Mouse (Mus musculus) hindbrain, embryonic 13.5 days (tissue): Measurements from ENCODE around the gene Cog6. TPM values are rescaled to one million over a fixed set of nuclear protein-coding genes. Genes with fewer than 3 reads are reported as not detected.

Experiments used
- ATAC-seq: fragments of 200-750 bp; cut with Nextera tagmentation; 2 replicates; pipeline ENCODE4 v1.8.0; 2017; ENCODE audit warnings: moderate TSS enrichment; ENCODE audit not compliant: low FRiP score
- H3K27ac ChIP-seq: fragments of 300-500 bp; sonication (generic); 2 replicates; pipeline ENCODE4 v1.5.1; 2015; ENCODE audit warnings: inconsistent platforms, mild to moderate bottlenecking, moderate library complexity
- H3K27me3 ChIP-seq: fragments of 300-500 bp; sonication (generic); 2 replicates; pipeline ENCODE4 v1.6.1; 2015; ENCODE audit warnings: mild to moderate bottlenecking, inconsistent platforms
- H3K36me3 ChIP-seq: fragments of 300-500 bp; sonication (generic); 2 replicates; pipeline ENCODE4 v1.6.1; 2015; ENCODE audit warnings: mild to moderate bottlenecking, inconsistent platforms
- H3K4me1 ChIP-seq: fragments of 300-500 bp; sonication (generic); replicated peaks from 2 replicates; pipeline ENCODE4 v1.6.1; 2015; ENCODE audit warnings: inconsistent platforms
- H3K4me2 ChIP-seq: fragments of 300-500 bp; sonication (generic); 2 replicates; pipeline ENCODE4 v1.6.1; 2015; ENCODE audit warnings: inconsistent platforms, mild to moderate bottlenecking, moderate library complexity
- H3K4me3 ChIP-seq: fragments of 300-500 bp; sonication (generic); 2 replicates; pipeline ENCODE4 v1.5.1; 2015; ENCODE audit warnings: mild to moderate bottlenecking, inconsistent platforms
- H3K9ac ChIP-seq: fragments of 300-500 bp; sonication (generic); 2 replicates; pipeline ENCODE4 v1.6.1; 2015; ENCODE audit warnings: mild to moderate bottlenecking, inconsistent platforms
- H3K9me3 ChIP-seq: fragments of 300-500 bp; sonication (generic); 2 replicates; pipeline ENCODE4 v1.6.1; 2016; ENCODE audit warnings: inconsistent platforms
- WGBS: fragments of 180-500 bp; shearing (Covaris S2); methylation state at CpG from one replicate; pipeline ENCODE4 v1.1.7; 2015; 5-methylcytosine and 5-hydroxymethylcytosine counted together
- polyA plus RNA-seq: library from polyadenylated mRNA; unstranded; fragments of >200 nt; fragmentation: Nextera tagmentation; extraction: Ambion mirVana; gene quantifications from 2 replicates; pipeline ENCODE4 v1.2.1, GENCODE M21; 2015

Gene Cog6
- polyA plus RNA-seq, 1 experiment from 2014 or later = 53.5 TPM

- no peaks in the 10 kb centered on the region for H3K9me3 ChIP-seq
- H3K4me2 ChIP-seq = peak overlapping the region; percentile 84
- H3K4me1 ChIP-seq = peaks cover 43% of the 10 kb centered on the region
- H3K9ac ChIP-seq = peak overlapping the region; percentile 60; the same call in 1 of the 2 replicates
- no peaks in the 10 kb centered on the region for H3K36me3 ChIP-seq
- H3K4me3 ChIP-seq = peak overlapping the region; percentile 69
- H3K27ac ChIP-seq = 0 out of 2 replicates have a peak overlapping the region, but pooled peaks have one; percentile 23
- H3K27me3 ChIP-seq = peaks cover 7% of the 10 kb centered on the region; the same call in 1 of the 2 replicates
- WGBS = 83% methylated on average over 13 of the region's 13 CpGs
- ATAC-seq = no peak
Observed at GRCm38 (mm10) chr3:53043206-53043780, 26.3 kb upstream of the Cog6 start.

GRCm38 (mm10) chr3:53042240-53042567, 25.2 kb upstream of the Cog6 start:
- 0 out of 2 replicates have a peak overlapping the region, but pooled peaks have one; percentile 85 for H3K27ac ChIP-seq
- ATAC-seq = no peak
- peaks cover 7% of the 10 kb centered on the region; the same call in 1 of the 2 replicates for H3K27me3 ChIP-seq
- no peaks in the 10 kb centered on the region for H3K9me3 ChIP-seq
- H3K4me2 ChIP-seq = peak overlapping the region; percentile 84
- peak overlapping the region; percentile 85 for H3K9ac ChIP-seq
- peak overlapping the region; percentile 69 for H3K4me3 ChIP-seq
- no peaks in the 10 kb centered on the region for H3K36me3 ChIP-seq
- 28% methylated on average over 9 of the region's 9 CpGs for WGBS
- H3K4me1 ChIP-seq = peaks cover 43% of the 10 kb centered on the region

DNA sequence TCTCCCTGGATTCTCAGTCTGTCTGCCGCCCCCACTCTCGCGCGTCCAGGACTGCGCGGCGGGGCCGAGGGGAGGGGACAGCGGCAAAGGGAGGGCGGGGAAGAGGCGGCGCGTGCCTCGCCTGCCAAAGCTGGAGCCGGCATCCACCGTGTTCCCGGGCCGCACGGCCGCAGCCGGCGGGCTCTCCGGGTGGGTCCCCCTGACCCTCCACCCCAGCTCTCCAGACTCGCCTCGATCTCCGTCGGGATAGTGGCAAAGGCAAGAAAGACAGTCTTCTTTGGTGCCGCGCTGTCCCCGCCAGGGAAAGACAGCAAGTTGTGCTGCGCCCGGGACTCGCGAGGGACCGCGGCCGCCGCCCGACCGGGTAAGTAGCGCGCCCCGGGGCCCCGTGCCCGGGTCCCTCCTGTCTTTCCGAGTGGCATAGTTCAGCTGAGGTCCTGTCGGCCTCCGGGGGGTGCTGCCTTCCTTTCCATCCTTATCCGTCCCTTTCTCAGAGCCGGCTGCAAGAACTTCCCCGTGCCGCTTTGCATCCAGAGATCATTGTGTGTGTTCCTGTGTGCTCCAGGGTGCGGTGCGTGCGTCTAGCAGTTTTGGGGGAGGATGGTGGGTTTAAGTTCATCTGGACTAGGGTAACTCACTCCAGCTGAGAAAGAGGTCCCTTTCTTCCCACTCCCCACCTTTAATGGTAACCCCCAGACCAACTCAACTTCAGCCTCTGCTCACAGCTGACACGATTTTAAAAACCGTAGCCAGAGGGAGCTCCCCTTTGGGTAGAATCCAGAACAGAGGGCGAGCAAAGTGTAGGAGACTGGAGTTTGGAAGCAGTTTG, 24.6 kb upstream of the Cog6 start, which contains the start of gene Lhfp:
Gene Lhfp, plus strand, starts transcription at position 118 of the 829 bp plus-strand sequence.
- Histone ChIP-seq H3K9me3 (no peaks in the 10 kb centered on the region), H3K27ac (peak within 1 kb of the TSS; percentile 85), H3K4me1 (peaks cover 43% of the 10 kb centered on the region), H3K4me3 (peak within 1 kb of the TSS; percentile 69), H3K9ac (peak within 1 kb of the TSS; percentile 85), H3K36me3 (no peaks in the 10 kb centered on the region), H3K4me2 (peak within 1 kb of the TSS; percentile 84), H3K27me3 (peaks cover 7% of the 10 kb centered on the region; the same call in 1 of the 2 replicates)
- peak; percentile 89 for ATAC-seq
- WGBS = under 1% methylated on average over 56 of the region's 58 CpGs

DNA sequence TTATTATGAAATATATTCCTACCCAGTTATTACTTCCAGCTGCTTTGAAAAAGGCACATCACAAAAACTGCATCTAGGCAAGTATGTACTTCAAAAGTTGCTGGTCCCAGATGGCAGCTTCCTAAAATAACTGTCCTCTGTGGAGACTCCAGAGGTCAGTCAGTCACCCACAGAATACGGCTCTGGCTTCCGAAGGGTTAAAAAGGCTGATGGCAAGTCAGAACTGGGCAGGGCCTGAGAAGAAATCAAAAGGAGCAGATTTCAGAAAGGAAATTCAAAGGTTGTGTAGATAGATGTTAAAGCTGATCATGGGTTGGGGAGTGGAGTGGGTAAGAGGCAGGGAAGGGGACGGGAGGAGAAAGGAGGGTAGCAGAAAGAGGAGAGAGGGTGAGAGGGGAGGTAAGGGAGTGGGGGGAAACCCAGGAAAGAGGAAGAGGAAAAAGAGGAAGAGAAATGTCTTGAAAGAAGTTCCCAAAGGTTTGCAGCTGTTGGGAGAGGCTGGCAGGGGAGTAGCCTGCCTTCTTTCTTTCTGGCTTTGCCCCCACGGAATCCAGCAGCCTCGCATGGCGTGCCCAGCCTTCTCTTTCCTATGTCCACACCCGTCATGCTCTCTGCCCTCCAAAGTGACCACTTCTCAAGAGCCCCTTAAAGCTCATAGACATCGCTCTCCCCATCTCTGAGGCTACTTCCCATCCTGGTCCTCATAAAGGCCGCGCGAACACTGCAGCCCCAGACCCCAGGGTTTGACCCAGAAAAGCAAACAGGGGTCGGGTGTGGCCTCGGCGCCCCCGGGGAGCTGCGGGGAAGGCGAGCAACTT, 23.8 kb upstream of the Cog6 start:
- H3K4me3 ChIP-seq = peak overlapping the region; percentile 69
- H3K9me3 ChIP-seq = no peaks in the 10 kb centered on the region
- H3K36me3 ChIP-seq = no peaks in the 10 kb centered on the region
- 5% methylated on average over 17 of the region's 17 CpGs for WGBS
- peak; percentile 50 for ATAC-seq
- H3K4me1 ChIP-seq = peaks cover 38% of the 10 kb centered on the region
- peak overlapping the region; percentile 84 for H3K4me2 ChIP-seq
- H3K27ac ChIP-seq = peak overlapping the region; percentile 85
- H3K9ac ChIP-seq = peak overlapping the region; percentile 85
- H3K27me3 ChIP-seq = peaks cover 7% of the 10 kb centered on the region; the same call in 1 of the 2 replicates

DNA sequence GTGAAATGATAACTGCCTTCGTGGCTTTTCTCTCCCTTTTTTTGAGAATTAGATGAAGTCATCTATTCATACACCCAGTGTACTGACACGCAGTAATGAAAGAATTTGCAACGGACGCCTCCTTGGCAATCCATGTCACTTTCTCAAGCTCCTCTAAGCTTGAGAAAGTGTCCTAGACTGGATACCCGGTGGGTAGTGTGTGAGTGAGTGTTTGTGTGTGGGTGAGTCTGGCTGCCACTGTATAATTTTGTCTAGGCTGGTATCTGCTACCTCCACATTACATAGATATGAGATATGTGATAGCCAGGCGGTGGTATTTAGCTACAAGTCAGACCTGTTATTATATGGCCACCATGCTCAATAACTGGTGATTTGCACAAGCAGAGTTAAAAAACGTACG, 22.7 kb upstream of the Cog6 start:
- no peaks in the 10 kb centered on the region for H3K36me3 ChIP-seq
- no peak for ATAC-seq
- peaks cover 32% of the 10 kb centered on the region for H3K4me1 ChIP-seq
- H3K4me3 ChIP-seq = no peak overlapping the region
- no peaks in the 10 kb centered on the region for H3K9me3 ChIP-seq
- 85% methylated on average over 8 of the region's 8 CpGs for WGBS
- H3K27ac ChIP-seq = no peak overlapping the region
- peaks cover 7% of the 10 kb centered on the region; the same call in 1 of the 2 replicates for H3K27me3 ChIP-seq
- H3K9ac ChIP-seq = no peak overlapping the region
- no peak overlapping the region for H3K4me2 ChIP-seq

GRCm38 (mm10) chr3:53038913-53039312, 21.9 kb upstream of the Cog6 start:
- no peaks in the 10 kb centered on the region for H3K9me3 ChIP-seq
- no peak overlapping the region for H3K4me2 ChIP-seq
- no peak overlapping the region for H3K4me3 ChIP-seq
- peaks cover 26% of the 10 kb centered on the region for H3K4me1 ChIP-seq
- H3K36me3 ChIP-seq = no peaks in the 10 kb centered on the region
- H3K9ac ChIP-seq = no peak overlapping the region
- H3K27ac ChIP-seq = no peak overlapping the region
- peaks cover 7% of the 10 kb centered on the region; the same call in 1 of the 2 replicates for H3K27me3 ChIP-seq
- WGBS = 73% methylated on average over 5 of the region's 5 CpGs
- ATAC-seq = no peak

DNA sequence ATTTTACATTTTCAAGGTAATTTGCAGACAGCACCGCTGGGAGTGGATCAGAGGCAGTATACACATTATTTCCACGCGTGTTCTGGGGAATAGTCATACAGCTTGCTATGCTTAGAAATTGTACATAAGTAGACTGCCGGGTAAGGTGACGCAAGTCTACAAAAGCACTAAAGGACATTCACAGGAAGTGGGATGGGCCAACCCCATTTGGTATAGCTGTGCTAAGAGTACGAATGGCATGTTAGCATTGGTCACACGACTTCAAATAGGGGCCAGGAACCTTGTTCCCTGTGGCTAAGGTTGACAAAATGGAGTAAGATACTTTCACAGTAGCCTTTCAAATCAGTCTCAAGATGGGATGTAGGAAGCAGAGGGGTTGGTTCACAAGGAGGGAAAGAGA, 19.9 kb upstream of the Cog6 start:
- 88% methylated on average over 7 of the region's 7 CpGs for WGBS
- no peak overlapping the region for H3K4me2 ChIP-seq
- H3K4me3 ChIP-seq = no peak overlapping the region
- peaks cover 9% of the 10 kb centered on the region for H3K4me1 ChIP-seq
- H3K9ac ChIP-seq = no peak overlapping the region
- H3K27me3 ChIP-seq = peaks cover 8% of the 10 kb centered on the region; the same call in 1 of the 2 replicates
- no peaks in the 10 kb centered on the region for H3K36me3 ChIP-seq
- no peak overlapping the region for H3K27ac ChIP-seq
- no peak for ATAC-seq
- no peaks in the 10 kb centered on the region for H3K9me3 ChIP-seq

DNA sequence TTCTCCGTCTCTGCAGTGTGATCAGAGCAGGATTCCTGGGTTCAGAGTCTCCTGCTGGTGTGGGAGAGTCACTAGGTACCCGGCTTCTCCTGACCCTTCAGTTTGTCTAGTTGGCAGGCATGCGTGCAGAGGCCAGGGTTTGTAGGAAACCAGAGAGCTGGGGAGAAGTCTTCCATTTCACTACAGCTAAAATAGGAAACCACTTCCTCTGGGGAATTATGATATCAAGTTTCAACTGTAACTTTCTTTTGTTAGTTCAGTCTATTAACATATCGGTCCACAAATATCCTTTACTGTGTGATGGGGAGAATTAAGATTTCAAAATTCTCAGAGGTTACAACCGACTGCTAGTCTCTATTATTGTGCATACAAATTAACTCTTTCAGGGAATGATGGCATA, 19.0 kb upstream of the Cog6 start:
- ATAC-seq = no peak
- Histone ChIP-seq H3K9ac (no peak overlapping the region), H3K9me3 (no peaks in the 10 kb centered on the region), H3K27ac (no peak overlapping the region), H3K4me2 (no peak overlapping the region), H3K4me3 (no peak overlapping the region), H3K27me3 (peaks cover 8% of the 10 kb centered on the region; the same call in 1 of the 2 replicates), H3K36me3 (no peaks in the 10 kb centered on the region), H3K4me1 (0 out of 2 replicates have a peak, but pooled peaks cover 6% of the 10 kb centered on the region)
- WGBS = 80% methylated on average over 5 of the region's 5 CpGs

- 22% methylated on average over 3 of the region's 3 CpGs for WGBS
Observed at GRCm38 (mm10) chr3:53033448-53033847, 16.4 kb upstream of the Cog6 start.

GRCm38 (mm10) chr3:53032432-53032831, 15.4 kb upstream of the Cog6 start:
- Histone ChIP-seq H3K4me2 (no peak overlapping the region), H3K4me3 (no peak overlapping the region), H3K36me3 (no peaks in the 10 kb centered on the region), H3K9ac (no peak overlapping the region), H3K9me3 (no peaks in the 10 kb centered on the region), H3K27ac (no peak overlapping the region), H3K27me3 (peaks cover 4% of the 10 kb centered on the region; the same call in 1 of the 2 replicates), H3K4me1 (no peaks in the 10 kb centered on the region)
- ATAC-seq = no peak
- WGBS = 85% methylated on average over 5 of the region's 5 CpGs

More at GRCm38 (mm10) chr3:53033448-53033847, 16.4 kb upstream of the Cog6 start:
- no peak for ATAC-seq
- Histone ChIP-seq H3K27me3 (peaks cover 4% of the 10 kb centered on the region; the same call in 1 of the 2 replicates), H3K36me3 (no peaks in the 10 kb centered on the region), H3K4me3 (no peak overlapping the region), H3K9me3 (no peaks in the 10 kb centered on the region), H3K9ac (no peak overlapping the region), H3K4me2 (no peak overlapping the region), H3K4me1 (no peaks in the 10 kb centered on the region), H3K27ac (no peak overlapping the region)

- Histone ChIP-seq H3K9me3 (no peaks in the 10 kb centered on the region), H3K9ac (no peak overlapping the region), H3K4me1 (no peaks in the 10 kb centered on the region), H3K27ac (no peak overlapping the region), H3K36me3 (no peaks in the 10 kb centered on the region), H3K4me2 (no peak overlapping the region), H3K27me3 (peaks cover 4% of the 10 kb centered on the region; the same call in 1 of the 2 replicates), H3K4me3 (no peak overlapping the region)
- no peak for ATAC-seq
- 51% methylated on average over 6 of the region's 6 CpGs for WGBS
Observed at GRCm38 (mm10) chr3:53031586-53031985, 14.5 kb upstream of the Cog6 start.

DNA sequence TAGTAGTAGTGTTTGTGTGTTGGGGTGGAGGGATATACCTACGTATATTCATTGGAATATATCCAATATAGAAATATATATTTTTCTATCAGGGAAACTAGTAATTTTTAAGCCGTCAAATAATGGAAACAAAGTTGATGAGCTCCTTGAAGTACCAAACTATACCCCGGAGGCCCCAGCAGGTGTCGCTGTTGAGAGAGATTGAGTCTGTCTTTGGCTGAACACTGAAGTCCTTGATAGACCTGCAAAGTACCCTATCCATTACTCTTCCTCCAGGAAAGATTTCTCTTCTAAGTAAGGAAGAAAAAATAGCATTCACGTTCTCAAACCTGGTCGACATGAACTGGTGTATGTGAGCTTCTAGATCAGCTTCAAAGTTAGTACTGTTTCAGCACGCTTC, 12.0 kb upstream of the Cog6 start:
- H3K36me3 ChIP-seq = no peaks in the 10 kb centered on the region
- no peaks in the 10 kb centered on the region for H3K4me1 ChIP-seq
- no peak overlapping the region for H3K4me2 ChIP-seq
- no peak overlapping the region for H3K4me3 ChIP-seq
- no peaks in the 10 kb centered on the region for H3K9me3 ChIP-seq
- no peak for ATAC-seq
- no peak overlapping the region for H3K27ac ChIP-seq
- peaks cover 4% of the 10 kb centered on the region; the same call in 1 of the 2 replicates for H3K27me3 ChIP-seq
- 23% methylated on average over 7 of the region's 7 CpGs for WGBS
- no peak overlapping the region for H3K9ac ChIP-seq
